Mouse (Mus musculus): ENCODE results near the gene Nipal3.
A peak's percentile ranks its signal among the peaks of the same experiment; 100 is the strongest.

The Nipal3 gene

DNA sequence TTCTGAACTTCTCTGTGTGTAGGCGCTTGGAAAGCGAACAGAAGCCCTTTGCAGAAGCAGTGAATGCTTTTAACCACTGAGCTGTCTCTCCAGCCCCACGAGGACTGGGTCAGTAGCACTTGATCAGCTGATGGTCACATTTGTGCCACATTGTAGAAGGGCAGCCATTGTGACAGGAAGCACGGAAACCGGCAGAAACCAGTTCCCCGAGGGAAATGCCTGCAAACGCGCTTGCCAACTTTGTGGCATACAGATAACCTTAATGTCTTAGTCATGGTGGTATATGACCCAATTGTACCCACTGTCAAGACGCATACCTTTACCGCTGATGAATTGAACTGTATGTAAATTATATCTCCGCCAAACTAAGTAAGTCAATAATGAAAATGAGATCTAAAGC, 11.0 kb upstream of the Nipal3 start:
- DNase-seq (ENCODE audit: low spot score) = no peak

DNA sequence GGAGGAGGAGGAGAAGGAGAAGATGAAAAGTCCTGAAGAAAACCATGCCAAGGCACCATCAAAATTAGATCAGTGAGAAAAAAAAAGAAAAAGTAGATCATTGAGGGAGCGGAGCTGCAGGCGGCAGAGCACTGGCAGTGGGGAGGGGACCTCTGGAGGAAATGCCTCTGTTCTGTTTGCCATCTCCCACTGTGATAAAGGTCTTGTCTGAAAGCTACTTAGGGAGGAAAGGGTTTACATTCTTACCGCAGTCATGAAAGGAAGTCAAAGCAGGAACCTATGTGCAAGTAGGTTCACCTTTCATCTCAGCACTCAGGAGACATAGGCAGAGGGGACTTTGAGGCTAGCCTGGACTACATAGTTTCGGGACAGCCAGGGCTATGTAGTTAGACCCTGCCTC, 6.7 kb upstream of the Nipal3 start:
- no peak for DNase-seq (ENCODE audit: low spot score)

- DNase-seq (ENCODE audit: low spot score) = no peak
Observed at GRCm38 (mm10) chr4:135499831-135500230, 5.0 kb upstream of the Nipal3 start.

DNA sequence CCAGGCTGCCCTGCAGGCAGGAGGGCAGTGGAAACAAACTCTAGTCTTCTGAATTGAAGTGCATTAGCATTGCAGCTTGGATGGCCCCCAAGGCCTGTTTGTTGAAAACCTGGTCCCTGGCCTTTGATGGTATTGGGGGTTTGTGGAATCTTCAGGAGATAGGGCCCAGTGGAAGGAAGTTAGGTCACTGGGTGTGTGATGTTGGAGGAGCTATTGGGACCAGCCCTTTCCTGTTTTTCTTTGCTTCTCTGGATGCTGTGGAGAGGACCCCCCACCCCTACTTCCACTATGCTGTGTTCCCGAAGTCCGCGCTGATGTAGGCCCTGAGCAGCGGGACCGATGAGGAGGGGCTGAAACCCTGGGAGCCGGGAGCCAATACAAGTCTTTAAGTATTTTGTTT, 3.3 kb upstream of the Nipal3 start:
- DNase-seq (ENCODE audit: low spot score) = no peak

GRCm38 (mm10) chr4:135495810-135496209, 972 bp upstream of the Nipal3 start:
- peak; percentile 80 for DNase-seq (ENCODE audit: low spot score)

- DNase-seq (ENCODE audit: low spot score) = no peak
Observed at GRCm38 (mm10) chr4:135495397-135495791, 556 bp upstream of the Nipal3 start.

GRCm38 (mm10) chr4:135493691-135494520, 932 bp downstream of the Nipal3 start:
- peak; percentile 25 for DNase-seq (ENCODE audit: low spot score)

DNA sequence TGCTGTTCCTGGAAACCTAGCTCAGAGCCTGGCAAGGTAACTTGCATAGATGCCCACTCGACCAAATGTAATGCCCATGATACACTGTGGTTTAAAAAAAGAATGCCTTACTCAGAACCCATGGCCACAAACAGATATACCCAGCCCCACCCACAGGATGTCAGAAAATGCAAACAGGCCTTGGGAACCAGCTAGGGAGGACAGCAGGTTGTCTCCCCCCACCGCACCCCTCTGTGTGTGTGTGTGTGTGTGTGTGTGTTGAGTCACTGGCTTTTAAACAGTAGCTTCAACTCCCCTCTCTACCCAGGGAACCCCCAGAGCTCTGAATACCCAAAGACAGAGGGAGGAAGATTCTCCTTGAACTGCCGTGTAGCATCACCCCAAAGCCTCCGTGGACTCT, 1.6 kb downstream of the Nipal3 start:
- no peak for DNase-seq (ENCODE audit: low spot score)

DNA sequence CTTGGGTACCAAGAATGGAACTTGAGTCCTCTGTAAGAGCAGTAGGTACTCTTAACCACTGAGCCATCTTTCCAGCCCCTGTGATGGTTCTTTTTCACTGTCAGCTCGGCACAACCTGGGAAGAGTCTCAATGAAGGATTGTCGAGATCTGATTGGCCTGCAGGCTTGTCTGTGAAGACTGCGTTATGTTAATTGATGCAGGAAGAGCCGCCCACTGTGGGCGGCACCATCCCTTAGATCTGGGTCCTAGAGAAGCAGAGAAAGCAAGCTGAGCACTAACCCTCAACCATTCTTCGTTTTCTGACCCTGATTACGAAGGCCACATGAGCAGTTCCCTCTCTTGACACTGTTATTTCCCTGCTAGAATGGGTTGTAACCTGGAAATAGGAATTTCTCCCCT, 5.6 kb downstream of the Nipal3 start:
- DNase-seq (ENCODE audit: low spot score) = no peak

DNA sequence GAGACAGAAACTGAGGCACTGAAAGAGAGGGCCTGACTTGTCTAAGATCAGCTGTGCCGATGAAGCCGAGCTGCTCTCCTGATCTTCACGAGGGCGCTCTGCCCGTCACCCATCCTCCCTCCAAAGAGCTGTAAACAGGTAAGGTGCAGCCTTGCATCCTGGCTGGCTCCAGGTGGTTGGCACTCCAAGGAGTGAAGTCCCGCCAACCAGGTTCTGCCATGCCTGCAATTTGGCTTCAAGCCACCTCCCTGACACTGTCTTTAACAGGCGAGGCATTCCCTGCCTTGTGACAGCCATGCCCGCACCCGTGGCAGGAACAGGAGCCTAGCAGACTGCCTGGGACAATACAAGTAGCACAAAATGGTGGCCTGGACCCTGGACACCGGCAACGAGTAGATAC, 8.5 kb downstream of the Nipal3 start:
- no peak for DNase-seq (ENCODE audit: low spot score)

DNA sequence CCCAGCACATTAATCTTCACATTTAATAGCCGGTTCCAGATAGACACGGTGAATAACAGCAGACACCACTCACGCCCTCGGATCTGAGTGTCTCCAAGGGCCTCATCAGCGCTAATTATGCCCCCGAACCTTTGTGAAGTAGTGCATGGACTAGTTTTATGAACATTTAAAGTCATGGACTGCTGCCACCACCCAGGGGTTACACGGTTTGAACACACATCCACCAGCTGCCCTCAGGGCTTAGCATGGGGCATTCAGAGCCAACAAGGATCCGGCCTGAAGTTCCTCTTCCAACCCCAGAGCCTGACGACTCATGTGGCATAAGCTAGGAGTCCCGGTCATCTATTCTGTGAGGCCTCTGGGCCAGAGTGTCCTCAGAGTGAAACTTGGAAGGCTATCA, 9.8 kb downstream of the Nipal3 start:
- no peak for DNase-seq (ENCODE audit: low spot score)

DNA sequence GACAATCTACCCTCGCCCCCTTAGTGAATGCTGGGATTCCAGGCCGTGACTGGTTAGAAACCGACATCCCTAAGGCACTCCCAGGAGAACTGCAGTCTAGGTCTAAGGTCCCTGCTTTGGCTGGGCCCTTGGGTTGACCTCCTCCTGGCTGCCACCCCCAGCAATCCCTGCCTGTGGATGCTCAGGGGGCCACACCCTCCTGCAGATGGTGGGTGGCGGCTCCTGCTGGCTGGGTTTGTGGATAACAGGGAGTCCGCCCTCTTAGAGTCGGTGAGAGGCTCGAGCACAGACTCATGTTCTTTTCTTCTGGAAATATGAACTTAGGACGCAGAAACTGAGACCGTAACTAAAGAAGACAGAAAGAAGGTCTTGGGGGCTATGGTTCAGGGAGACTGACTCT, 14.5 kb downstream of the Nipal3 start:
- no peak for DNase-seq (ENCODE audit: low spot score)

GRCm38 (mm10) chr4:135477851-135478250, 17.0 kb downstream of the Nipal3 start:
- no peak for DNase-seq (ENCODE audit: low spot score)

DNA sequence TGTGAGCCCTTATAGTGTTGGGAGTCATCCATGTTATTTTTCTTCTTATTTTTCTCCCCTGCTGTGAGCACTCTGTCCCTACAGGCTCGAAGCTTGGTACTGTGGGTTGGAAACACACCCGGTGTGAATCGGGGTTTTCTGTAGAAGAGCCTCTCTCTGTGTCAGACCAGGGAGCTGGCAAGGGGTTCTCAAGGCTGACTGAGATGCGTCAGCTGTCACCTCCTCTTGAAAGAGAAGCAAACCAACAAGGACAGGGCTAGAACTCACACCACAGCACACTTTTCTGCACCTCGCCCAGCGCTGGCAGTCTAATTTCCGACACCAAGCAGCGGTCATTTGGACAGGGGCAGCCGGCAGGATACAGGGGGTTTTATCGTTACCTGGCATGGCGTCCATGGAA, 31.4 kb downstream of the Nipal3 start:
- DNase-seq (ENCODE audit: low spot score) = no peak

- no peak for DNase-seq (ENCODE audit: low spot score)
Observed at GRCm38 (mm10) chr4:135453572-135453971, 41.3 kb downstream of the Nipal3 start.

DNA sequence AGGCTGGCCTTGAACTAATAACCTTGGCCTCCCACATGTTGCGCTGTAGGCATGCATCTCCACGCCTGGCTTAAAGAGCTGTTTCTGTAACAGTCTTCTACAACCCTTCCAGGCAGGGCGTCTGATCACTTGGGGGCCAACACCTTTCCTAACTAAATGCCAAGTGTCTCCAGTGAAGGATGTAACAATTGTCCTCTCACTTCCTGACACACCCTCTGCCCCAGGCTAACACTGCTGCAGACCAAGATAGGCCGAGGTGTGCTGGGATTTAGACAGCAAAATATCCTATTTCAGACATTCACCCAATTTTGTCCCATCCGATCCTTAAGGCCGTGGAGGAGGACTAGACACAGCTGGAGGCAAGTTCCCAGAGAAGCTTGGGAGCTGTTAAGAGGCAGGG, 41.7 kb downstream of the Nipal3 start:
- DNase-seq (ENCODE audit: low spot score) = no peak

GRCm38 (mm10) chr4:135451360-135452015, 43.4 kb downstream of the Nipal3 start:
- DNase-seq (ENCODE audit: low spot score) = no peak

GRCm38 (mm10) chr4:135442473-135442872, 52.4 kb downstream of the Nipal3 start:
- DNase-seq (ENCODE audit: low spot score) = no peak

DNA sequence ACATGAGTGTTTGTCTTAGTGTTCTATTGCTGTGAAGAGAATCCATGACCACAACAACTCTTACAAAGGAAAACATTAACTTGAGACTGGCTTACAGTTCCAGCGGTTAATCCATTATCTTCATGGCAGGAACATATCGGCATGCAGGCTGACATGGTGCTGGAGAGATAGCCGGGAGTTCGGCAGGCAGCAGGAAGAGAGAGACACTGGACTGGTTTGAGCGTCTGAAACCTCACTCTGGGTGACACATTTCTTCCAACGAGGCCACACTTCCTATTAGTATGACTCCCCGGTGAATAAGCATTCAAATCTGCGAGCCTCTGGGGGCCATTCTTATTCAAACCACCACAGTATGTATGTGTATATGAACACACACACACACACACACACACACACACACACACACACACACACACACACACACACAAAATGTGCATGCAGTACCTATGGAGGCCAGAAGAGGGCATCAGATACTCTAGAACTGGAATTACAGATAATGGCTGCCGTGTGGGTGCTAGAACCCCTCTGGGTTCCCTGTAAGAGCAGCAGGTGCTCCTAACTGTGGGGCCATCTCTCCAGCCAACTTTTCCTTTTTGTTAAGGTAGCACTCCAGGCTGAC, 54.8 kb downstream of the Nipal3 start:
- DNase-seq (ENCODE audit: low spot score) = no peak

DNA sequence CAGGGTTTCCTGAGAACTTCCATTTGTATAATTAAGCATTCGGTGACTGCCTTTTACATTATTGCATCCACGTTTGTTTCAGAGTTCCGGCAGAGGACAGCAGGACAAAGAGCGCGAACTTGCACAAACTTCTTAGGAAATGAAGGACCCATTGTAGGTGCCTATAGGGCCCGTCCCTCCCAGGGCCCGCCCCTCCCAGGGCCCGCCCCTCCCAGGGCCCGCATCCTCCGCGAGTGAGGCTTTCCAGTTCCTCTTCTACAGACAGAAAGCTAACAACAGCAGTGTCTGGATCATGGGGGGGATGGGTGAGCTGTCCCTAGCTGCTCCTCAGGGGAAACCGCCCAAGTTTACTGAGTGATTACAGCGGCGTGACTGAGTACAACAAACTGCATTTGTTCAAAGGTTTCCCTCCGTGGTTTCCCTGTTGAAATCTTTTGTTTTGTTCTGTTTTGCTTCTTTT, 55.6 kb downstream of the Nipal3 start:
- peak; percentile 48 for DNase-seq (ENCODE audit: low spot score)

DNA sequence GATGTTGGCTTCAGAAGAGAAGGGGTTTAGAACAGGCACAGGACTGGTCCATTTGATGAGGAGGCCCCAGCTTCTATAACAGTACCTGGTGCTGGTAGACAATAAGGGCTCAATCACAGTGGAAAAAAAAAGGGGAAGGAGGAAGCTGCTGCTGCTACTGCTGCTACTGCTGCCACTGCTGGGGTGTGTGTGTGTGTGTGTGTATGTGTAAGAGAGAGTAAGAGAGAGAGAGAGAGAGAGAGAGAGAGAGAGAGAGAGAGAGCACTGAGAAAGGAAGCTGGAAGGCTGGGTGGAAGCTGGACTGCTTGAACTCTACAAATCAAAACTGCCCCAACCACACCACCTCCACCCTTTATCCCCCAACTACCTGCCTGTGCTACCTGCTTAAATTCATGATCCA, 56.9 kb downstream of the Nipal3 start:
- no peak for DNase-seq (ENCODE audit: low spot score)

DNA sequence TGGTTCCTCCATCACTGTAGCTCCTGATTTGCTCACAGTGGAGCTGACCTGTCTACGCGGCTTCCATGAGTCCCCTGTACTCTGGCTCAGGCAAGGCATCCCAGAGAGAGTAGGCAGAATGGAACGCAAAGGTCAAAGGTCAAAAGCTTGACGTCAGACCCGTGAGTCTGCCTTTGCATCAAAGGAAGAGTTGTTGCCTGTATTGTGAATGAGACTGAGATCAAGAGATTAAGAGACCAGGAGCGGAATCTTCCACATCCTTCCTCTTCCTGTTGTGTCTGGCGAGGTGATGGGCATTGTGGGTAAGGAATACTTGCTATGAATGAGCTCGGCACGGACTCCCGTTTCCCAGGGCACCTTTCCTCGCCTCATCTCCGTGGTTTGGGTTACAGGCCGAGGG, 58.5 kb downstream of the Nipal3 start:
- no peak for DNase-seq (ENCODE audit: low spot score)

GRCm38 (mm10) chr4:135434395-135434789, 60.4 kb downstream of the Nipal3 start:
- DNase-seq (ENCODE audit: low spot score) = no peak

All from testis, postnatal 14 days (tissue).